Mouse (Mus musculus): ENCODE measurements around the gene Ttc17. TPM values are rescaled to one million over a fixed set of nuclear protein-coding genes. Genes with fewer than 3 reads are reported as not detected.
A peak's percentile ranks its signal among the peaks of the same experiment; 100 is the strongest.
"Not testable (repeated sequence)": the region's sequence is repeated elsewhere in the genome, so short reads cannot be mapped to it uniquely, and the experiment has no call there.

Gene Ttc17
- total RNA-seq, 2 experiments from 2014 or later: 23.5 to 24.9 TPM

DNA sequence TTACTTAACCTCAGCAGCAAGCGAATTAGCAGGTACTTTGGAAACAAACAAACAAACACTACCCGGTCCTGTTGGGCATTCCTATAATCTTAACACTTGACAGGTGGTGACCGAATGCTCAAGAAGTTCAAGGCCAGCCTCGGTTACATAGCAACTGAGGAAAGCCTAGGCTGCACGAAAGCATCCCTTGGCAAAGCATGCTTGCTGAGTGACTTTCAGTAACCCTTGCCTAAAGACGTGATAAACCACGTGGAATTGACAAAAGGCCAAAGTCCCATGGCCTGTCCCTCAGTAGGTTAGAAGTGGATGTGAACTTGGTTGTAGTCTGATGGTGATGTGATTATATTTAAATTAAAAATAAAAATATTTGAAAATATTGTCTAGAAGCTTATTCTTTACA, 4.4 kb downstream of the Ttc17 start:
- DNase-seq: no peak
- Histone ChIP-seq H3K4me3 (no peak overlapping the region), H3K27ac (no peak overlapping the region)
- no peak for TF ChIP-seq CTCF (IDR thresholded peaks at IDR 0.05)
- intact Hi-C loops (cut with DNase I): loop anchor here (5.0 kb wide), 1 partner anchor 35 kb away; the partner anchor contains the start of gene Api5

DNA sequence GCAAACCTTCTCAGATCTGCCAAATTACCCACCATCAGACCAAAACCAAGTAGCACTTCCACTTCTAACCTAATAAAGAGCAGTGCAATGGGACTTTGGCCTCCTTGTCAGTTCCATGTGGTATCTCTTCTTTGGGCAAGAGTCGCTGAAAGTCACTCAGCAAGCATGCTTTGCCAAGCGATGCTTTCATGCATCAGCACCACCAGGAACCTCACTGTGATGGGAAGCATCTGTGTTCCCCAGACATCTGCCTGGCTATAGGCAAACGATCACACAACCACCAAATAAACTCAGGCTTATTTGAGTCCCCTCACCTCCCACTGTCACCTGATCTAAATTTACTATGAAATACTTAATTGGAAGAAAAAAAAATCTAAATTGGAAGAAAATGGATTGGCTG, 5.5 kb downstream of the Ttc17 start:
- intact Hi-C loops (cut with DNase I): loop anchor here (5.0 kb wide), 1 partner anchor 36 kb away; the partner anchor contains the start of gene Api5
- Histone ChIP-seq H3K27ac (no peak overlapping the region), H3K4me3 (no peak overlapping the region)
- no peak for TF ChIP-seq CTCF (IDR thresholded peaks at IDR 0.05)
- DNase-seq: no peak

DNA sequence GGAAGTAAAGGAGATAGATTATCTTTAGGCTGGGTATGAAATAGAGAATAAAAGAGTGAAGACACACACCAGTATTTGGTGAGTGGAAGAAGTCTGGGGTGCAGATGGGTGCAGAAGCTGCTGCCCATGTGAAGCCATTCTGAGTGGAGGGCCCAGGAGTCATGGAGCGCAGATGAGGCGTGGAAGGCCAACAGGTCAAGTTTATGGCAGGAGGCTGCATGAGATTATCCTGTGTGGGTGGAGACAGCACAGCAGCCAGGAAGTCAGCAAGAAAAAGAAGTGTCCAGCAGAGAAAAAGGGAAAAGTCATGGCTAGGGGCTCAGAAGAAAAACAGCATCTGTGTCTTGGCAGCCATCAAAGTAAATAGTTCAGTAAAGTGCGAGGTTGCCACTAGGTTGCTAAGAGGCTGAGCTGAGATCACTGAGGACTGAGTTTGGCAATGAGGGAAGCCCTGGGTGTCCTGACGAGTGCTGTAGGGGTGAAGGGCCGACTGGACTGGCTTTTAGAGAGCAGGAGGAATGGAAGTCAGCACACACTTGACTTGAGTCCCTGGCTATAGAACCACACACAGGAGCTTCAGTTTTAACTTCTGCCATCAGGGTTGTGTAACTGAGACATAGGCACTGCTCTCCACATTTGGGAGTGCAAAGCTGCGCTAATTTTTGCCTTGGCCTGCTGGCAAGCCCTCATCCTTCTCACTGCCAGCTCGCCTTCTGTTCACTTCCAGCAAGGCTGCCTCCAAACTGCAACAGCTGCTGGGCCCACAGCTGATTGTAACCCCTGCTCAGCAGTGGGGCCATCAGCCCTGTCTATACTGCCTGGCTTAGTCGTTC, 8.1 kb downstream of the Ttc17 start:
- Histone ChIP-seq H3K27ac (peak overlapping the region; percentile 91), H3K4me3 (peak overlapping the region; percentile 50)
- intact Hi-C loops (cut with DNase I): no loop called here
- TF ChIP-seq CTCF (IDR thresholded peaks at IDR 0.05): no peak
- DNase-seq: peak; percentile 89

DNA sequence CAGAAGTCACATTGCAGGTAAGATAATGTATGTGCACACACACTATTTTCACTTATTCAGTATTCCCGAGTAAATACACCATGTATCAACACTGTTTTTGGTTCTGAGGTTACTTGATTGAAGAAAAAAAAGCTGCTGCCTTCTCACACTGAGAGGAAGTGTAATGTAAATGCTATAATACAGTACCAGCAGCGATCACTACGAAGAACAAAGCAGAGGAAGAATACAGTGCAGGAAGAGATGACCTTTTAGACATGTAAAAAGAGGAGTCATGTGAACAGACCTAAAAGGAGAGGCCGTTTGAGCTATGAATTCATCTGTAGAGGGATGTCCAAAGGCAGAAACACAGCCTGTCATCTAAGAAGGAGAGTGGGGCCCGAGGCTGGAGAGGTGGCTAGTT, 9.0 kb downstream of the Ttc17 start:
- peak overlapping the region; percentile 91 for H3K27ac ChIP-seq
- 0 out of 2 replicates have a peak overlapping the region, but pooled peaks have one; percentile 50 for H3K4me3 ChIP-seq
- TF ChIP-seq CTCF (IDR thresholded peaks at IDR 0.05): no peak

DNA sequence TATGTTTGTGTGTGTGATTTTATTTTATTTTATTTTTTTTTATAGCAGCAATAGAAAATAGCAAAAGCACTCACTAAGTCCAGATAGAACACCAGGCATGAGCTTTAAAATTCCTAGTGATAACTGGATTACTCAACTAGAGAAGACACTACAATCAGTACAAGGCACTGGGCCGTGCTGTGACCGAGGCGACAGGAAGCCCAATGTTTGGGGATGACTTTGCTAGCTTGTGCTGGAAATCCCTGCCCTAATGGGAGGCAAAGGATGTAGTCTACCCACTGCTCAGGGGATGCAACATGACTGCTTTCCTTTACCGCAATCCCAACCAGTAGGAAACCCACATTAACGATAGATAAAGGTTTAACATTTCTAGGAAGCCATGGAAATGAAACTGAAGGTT, 10.2 kb downstream of the Ttc17 start:
- Histone ChIP-seq H3K27ac (no peak overlapping the region), H3K4me3 (no peak overlapping the region)
- no peak for DNase-seq
- intact Hi-C loops (cut with DNase I): no loop called here
- TF ChIP-seq CTCF (IDR thresholded peaks at IDR 0.05): no peak

More for the DNA sequence above, 9.0 kb downstream of the Ttc17 start:
- intact Hi-C loops (cut with DNase I): no loop called here
- no peak for DNase-seq

DNA sequence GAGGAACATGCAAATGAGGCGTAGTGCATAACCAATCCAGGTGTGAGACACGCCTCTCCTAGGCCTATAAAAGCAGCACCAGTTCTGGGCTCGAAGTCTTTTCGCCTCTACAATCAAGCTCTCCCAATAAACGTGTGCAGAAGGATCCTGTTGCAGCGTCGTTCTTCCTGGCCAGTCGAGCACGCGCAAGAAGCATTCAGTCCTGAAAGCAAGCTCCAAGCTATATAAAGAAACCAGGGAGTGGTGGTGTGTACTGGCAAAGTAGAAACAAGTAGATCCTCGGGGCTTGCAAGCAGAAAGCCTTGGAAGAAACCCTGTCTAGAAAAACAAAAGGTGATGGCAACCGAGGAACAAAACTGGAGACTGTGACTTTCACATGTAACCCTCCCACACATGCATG, 15.4 kb downstream of the Ttc17 start:
- intact Hi-C loops (cut with DNase I): not testable (repeated sequence)

DNA sequence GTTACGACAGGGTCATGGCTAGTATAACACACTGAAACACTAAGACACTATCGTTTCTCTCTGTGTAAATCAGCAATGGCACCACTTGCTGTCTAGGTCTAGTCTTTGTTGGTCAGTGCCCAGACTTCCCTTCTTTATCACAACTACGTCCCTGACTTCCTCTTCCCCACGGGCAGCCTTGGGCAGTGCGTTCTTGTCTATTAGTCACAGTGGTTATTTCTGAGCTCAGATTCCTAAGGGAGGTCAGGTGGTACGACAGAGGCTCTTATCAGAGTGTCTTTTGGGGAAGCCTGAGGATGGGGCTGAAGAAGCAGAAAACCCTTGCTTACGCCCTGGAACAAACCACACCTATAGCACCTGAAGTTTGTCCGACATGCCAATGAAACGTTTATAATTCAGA, 17.5 kb downstream of the Ttc17 start:
- H3K4me3 ChIP-seq: no peak overlapping the region
- no peak for DNase-seq
- no peak overlapping the region for H3K27ac ChIP-seq
- intact Hi-C loops (cut with DNase I): no loop called here
- no peak for TF ChIP-seq CTCF (IDR thresholded peaks at IDR 0.05)

More for the DNA sequence above, 15.4 kb downstream of the Ttc17 start:
- peak overlapping the region; percentile 56 for H3K27ac ChIP-seq
- not testable (repeated sequence) for H3K4me3 ChIP-seq, DNase-seq

DNA sequence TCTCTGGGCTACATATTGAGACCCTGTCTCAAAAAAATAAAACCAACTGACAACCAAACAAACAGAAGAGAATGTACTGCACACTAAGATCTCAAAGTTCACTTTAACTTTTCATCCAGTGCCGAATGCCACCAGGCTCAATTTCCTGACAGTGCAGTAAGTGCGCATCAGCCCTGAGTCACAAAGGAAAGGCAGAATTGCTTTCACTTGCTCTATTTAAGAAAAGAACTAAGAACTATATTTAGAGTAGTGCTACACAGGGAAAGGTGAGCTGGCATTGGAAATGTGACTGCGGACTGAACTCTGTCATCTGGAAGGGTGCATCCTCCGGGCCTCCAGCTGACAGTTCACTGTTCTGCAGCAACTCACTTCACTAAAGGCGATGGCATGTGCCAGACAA, 18.6 kb downstream of the Ttc17 start:
- no peak for DNase-seq
- intact Hi-C loops (cut with DNase I): no loop called here
- H3K4me3 ChIP-seq: no peak overlapping the region
- no peak for TF ChIP-seq CTCF (IDR thresholded peaks at IDR 0.05)
- H3K27ac ChIP-seq: peak overlapping the region; percentile 56; the same call in 1 of the 2 replicates

DNA sequence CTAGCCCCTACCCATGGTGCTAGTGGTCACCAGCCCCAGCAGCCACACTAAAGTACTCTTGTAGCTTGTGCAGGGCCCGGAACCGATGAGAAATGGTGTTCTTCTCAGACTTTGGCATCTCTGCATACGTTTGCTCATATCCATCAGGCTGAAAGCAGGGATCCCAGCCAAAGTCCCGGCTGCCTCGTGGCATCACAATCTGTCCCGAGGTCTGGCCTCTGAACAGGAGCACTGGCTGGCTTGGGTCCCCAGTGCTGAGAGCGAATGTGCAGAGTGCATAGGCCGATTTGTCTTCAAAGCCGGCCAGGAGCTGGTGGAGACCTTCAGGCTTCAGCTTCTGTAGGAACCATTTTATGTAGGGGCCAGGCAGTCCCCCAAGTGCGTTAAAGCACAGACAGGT, 22.0 kb downstream of the Ttc17 start:
- DNase-seq: peak; percentile 38
- intact Hi-C loops (cut with DNase I); H3K4me3 ChIP-seq: not testable (repeated sequence)
- peak overlapping the region; percentile 35 for H3K27ac ChIP-seq

DNA sequence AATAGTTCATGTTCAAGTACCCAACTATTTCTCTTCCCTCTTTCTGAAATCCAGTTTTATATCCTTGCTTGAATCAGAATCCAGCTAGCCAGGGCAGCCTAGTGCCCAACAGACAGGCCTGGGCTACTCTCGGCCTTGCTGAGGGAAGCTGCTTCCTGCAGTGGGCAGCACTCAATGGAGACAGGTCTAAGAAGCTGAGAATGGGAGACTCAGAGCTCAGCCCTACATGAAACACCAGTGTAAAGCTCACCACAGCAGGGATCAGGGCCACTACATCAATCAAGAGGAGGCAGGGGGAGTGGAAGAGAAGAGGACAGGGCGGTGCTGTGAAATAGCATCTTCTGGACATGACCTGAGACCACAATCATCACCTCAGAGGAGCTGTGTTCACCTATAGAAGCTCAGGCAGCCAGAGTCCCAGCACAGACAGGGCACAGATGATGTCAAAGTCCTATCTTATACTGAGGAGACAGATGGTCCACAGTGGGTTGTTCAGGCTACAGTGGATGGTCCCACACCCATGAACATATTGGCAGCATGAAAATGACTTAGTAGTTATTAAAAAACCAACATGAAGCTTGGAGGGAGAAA, 25.3 kb downstream of the Ttc17 start:
- H3K27ac ChIP-seq: no peak overlapping the region
- TF ChIP-seq CTCF (IDR thresholded peaks at IDR 0.05): no peak
- no peak overlapping the region for H3K4me3 ChIP-seq
- intact Hi-C loops (cut with DNase I): no loop called here
- DNase-seq: no peak

DNA sequence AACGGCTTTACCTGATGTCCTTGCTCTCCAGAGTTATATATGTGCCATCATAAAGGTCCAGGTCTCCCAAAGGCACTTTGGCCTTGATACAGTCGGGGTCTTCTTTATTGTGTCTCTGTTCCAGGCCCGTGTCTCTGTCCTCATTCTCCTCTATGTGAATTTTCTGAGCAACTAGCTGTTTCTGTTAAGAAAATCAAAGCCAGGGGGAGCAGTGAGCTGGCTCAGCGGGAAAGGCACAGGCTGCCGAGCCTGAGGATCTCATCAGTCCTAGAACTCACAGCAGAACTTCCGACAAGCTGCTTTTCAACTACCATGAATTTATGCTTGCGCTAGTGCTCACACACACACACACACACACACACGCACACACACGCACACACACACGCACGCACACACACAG, 27.8 kb downstream of the Ttc17 start:
- TF ChIP-seq CTCF (IDR thresholded peaks at IDR 0.05): no peak
- intact Hi-C loops (cut with DNase I): loop anchor here (10.0 kb wide), 1 partner anchor 56 kb away; the partner anchor contains the start of gene Api5
- H3K27ac ChIP-seq: no peak overlapping the region
- no peak overlapping the region for H3K4me3 ChIP-seq
- DNase-seq: no peak

DNA sequence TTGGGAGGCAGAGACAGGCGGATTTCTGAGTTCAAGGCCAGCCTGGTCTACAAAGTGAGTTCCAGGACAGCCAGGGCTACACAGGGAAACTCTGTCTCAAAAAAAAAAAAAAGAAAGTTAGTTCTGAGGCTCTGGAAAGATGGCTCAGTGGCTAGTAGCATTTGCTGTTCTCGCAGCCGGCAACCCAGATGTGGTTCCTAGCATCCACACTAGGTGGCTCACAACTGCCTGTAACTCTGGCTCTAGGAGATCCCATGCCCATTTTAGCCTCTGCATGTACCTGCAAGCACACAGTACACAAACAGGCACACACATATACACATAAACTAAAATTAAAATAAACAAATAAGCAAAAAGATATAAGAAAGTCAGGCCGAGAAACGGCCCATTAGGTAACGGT, 35.4 kb downstream of the Ttc17 start:
- intact Hi-C loops (cut with DNase I): loop anchor here (10.0 kb wide), 1 partner anchor 64 kb away; the partner anchor contains the start of gene Api5
- TF ChIP-seq CTCF (IDR thresholded peaks at IDR 0.05): peak; percentile 60
- no peak overlapping the region for H3K4me3 ChIP-seq
- H3K27ac ChIP-seq: no peak overlapping the region
- peak; percentile 47 for DNase-seq

DNA sequence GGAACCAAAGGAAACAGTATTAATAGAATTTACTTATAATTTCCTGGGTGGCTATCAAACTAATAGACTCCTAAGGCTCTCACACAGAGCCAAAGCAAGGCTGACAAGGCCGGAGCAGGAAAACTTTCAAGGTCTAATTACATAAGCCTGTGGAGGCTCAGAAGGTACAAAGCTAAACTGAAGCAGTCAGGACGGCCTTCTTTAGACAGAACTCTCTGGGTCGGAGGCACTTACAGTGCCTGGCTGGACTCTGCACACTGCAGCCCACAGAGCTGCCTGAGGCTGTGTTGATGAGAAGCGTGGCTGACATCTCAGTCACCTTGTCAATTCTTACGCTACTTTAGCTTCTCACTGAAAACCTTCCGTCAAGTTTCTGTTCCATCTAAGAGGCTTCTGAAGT, 42.7 kb downstream of the Ttc17 start:
- no peak overlapping the region for H3K27ac ChIP-seq
- H3K4me3 ChIP-seq: no peak overlapping the region
- no peak for DNase-seq
- TF ChIP-seq CTCF (IDR thresholded peaks at IDR 0.05): no peak
- intact Hi-C loops (cut with DNase I): no loop called here
